ENCODE assay signal across 8 mouse cellular contexts in genomic region chr4:106375857-106376256, GRCm38 (mm10). TPM values are rescaled to one million over a fixed set of nuclear protein-coding genes. Genes with fewer than 3 reads are reported as not detected.
DNase-seq lines count a peak whose midpoint lies in the region; ATAC-seq and TF ChIP-seq lines count a peak whose summit lies in the region.

No protein-coding gene starts in this region.

- H3K27ac ChIP-seq in liver, embryonic 12.5 days: no peak overlapping the region
- H3K27ac ChIP-seq in forebrain, embryonic 15.5 days (replicated peaks): no peak overlapping the region
- no peak overlapping the region for H3K27ac ChIP-seq in neural tube, embryonic 14.5 days (ENCODE audit: low read depth, low read length)
- H3K27ac ChIP-seq in thymus, adult 2 months (ENCODE audit: control insufficient read depth, insufficient read depth, low read length): no peak overlapping the region

- H3K4me1 ChIP-seq in liver, embryonic 12.5 days: no peaks in the 10 kb centered on the region
- no peaks in the 10 kb centered on the region for H3K4me1 ChIP-seq in forebrain, embryonic 15.5 days
- no peaks in the 10 kb centered on the region for H3K4me1 ChIP-seq in neural tube, embryonic 14.5 days (ENCODE audit: control insufficient read depth, insufficient read depth, low read length)
- H3K4me1 ChIP-seq in thymus, adult 2 months (replicated peaks; ENCODE audit: control insufficient read depth, insufficient read depth, low read length): no peaks in the 10 kb centered on the region

- intact Hi-C loops in left cerebral cortex, postnatal 25 days (cut with DNase I): loop anchor here (1.0 to 10.0 kb wide), 2 partner anchors 148 to 1221 kb away; partner anchors contain the start of gene Plpp3

- TF ChIP-seq POLR2A in thymus, adult 2 months (IDR thresholded peaks at IDR 0.05; ENCODE audit: control insufficient read depth, extremely low read depth, insufficient read depth, low read length, poor library complexity): no peak

- no peak overlapping the region for H3K9ac ChIP-seq in liver, embryonic 12.5 days
- no peak overlapping the region for H3K9ac ChIP-seq in forebrain, embryonic 15.5 days (replicated peaks)
- H3K9ac ChIP-seq in neural tube, embryonic 14.5 days (replicated peaks; ENCODE audit: low read depth, low read length): no peak overlapping the region

- H3K9me3 ChIP-seq in liver, embryonic 12.5 days (replicated peaks): no peaks in the 10 kb centered on the region
- no peaks in the 10 kb centered on the region for H3K9me3 ChIP-seq in forebrain, embryonic 15.5 days
- H3K9me3 ChIP-seq in neural tube, embryonic 14.5 days (ENCODE audit: control insufficient read depth, low read length): no peaks in the 10 kb centered on the region

- ATAC-seq in liver, embryonic 12.5 days: no peak
- ATAC-seq in forebrain, embryonic 15.5 days (replicated peaks): 0 out of 2 replicates have a peak, but pooled peaks have one; percentile 35
- ATAC-seq in neural tube, embryonic 14.5 days (ENCODE audit: low read depth): peak; percentile 51; the same call in 1 of the 2 replicates

- WGBS in liver, embryonic 12.5 days (ENCODE audit: insufficient replicate concordance): 14% methylated on average over 1 of the region's 1 CpGs
- 44% methylated on average over 1 of the region's 1 CpGs for WGBS in forebrain, embryonic 15.5 days
- WGBS in neural tube, embryonic 14.5 days: 58% methylated on average over 1 of the region's 1 CpGs
- WGBS in thymus, adult 2 months: 23% methylated on average over 1 of the region's 1 CpGs

- H3K36me3 ChIP-seq in liver, embryonic 12.5 days: peaks cover 88% of the 10 kb centered on the region
- H3K36me3 ChIP-seq in forebrain, embryonic 15.5 days: peaks cover 56% of the 10 kb centered on the region
- H3K36me3 ChIP-seq in neural tube, embryonic 14.5 days (ENCODE audit: control insufficient read depth, insufficient read depth, low read length): peaks cover 21% of the 10 kb centered on the region
- H3K36me3 ChIP-seq in thymus, adult 2 months (ENCODE audit: control insufficient read depth, insufficient read depth, low read length): peaks cover 58% of the 10 kb centered on the region

- H3K4me2 ChIP-seq in liver, embryonic 12.5 days: no peak overlapping the region
- no peak overlapping the region for H3K4me2 ChIP-seq in forebrain, embryonic 15.5 days (replicated peaks)
- no peak overlapping the region for H3K4me2 ChIP-seq in neural tube, embryonic 14.5 days (ENCODE audit: low read depth, low read length)

- peak; percentile 84 for DNase-seq in liver
- peak; percentile 81 for DNase-seq in c-Kit-positive CD71-negative TER-119-negative erythroid progenitor cells, embryonic 14.5 days (ENCODE audit: low read depth)
- peak; percentile 73 for DNase-seq in hindlimb bud, embryonic 11.5 days (ENCODE audit: extremely low spot score, low read depth, low spot score)
- peak; percentile 86 to 87 for DNase-seq in left cerebral cortex, postnatal 25 days (ENCODE audit: low spot score in 2 of 2)
- peak; percentile 77 for DNase-seq in thymus, adult 2 months

- no peaks in the 10 kb centered on the region for H3K27me3 ChIP-seq in liver, embryonic 12.5 days (replicated peaks)
- no peaks in the 10 kb centered on the region for H3K27me3 ChIP-seq in forebrain, embryonic 15.5 days
- H3K27me3 ChIP-seq in neural tube, embryonic 14.5 days (ENCODE audit: control insufficient read depth, insufficient read depth, low read length): no peaks in the 10 kb centered on the region
- no peaks in the 10 kb centered on the region for H3K27me3 ChIP-seq in thymus, adult 2 months (ENCODE audit: control insufficient read depth, insufficient read depth, low read length)

- no peak overlapping the region for H3K4me3 ChIP-seq in liver, embryonic 12.5 days
- H3K4me3 ChIP-seq in forebrain, embryonic 15.5 days: no peak overlapping the region
- H3K4me3 ChIP-seq in neural tube, embryonic 14.5 days (ENCODE audit: low read depth, low read length): no peak overlapping the region
- H3K4me3 ChIP-seq in thymus, adult 2 months (ENCODE audit: control insufficient read depth, insufficient read depth, low read length): no peak overlapping the region

- no peak for TF ChIP-seq CTCF in thymus, adult 2 months (IDR thresholded peaks at IDR 0.05; ENCODE audit: borderline replicate concordance, control insufficient read depth, extremely low read depth, insufficient read depth, low read length, poor library complexity)

RNA-seq across cellular contexts. Expression of gene Usp24, which starts 59.8 kb away (rescaled TPM):
- 13.5 and 13.6 TPM in 2 replicates for polyA plus RNA-seq in liver, embryonic 12.5 days (2016; fragmentation: Nextera tagmentation; extraction: Ambion mirVana)
- 8.9 and 9.0 TPM in 2 replicates for polyA plus RNA-seq in forebrain, embryonic 15.5 days (2015; fragmentation: Nextera tagmentation; extraction: Ambion mirVana)
- total RNA-seq in left cerebral cortex, postnatal 25 days (2021): 10 to 100 TPM; 36.8 to 40.4 TPM
- polyA plus RNA-seq in neural tube, embryonic 14.5 days (2014; fragmentation: Nextera tagmentation; extraction: Ambion mirVana): 14.4 and 14.6 TPM in 2 replicates
- polyA plus RNA-seq in thymus, adult 2 months (2012; rRNA removed): 22.6 and 26.5 TPM in 2 replicates
